Mouse (Mus musculus): Measurements from ENCODE around the gene Ninj2.

DNA sequence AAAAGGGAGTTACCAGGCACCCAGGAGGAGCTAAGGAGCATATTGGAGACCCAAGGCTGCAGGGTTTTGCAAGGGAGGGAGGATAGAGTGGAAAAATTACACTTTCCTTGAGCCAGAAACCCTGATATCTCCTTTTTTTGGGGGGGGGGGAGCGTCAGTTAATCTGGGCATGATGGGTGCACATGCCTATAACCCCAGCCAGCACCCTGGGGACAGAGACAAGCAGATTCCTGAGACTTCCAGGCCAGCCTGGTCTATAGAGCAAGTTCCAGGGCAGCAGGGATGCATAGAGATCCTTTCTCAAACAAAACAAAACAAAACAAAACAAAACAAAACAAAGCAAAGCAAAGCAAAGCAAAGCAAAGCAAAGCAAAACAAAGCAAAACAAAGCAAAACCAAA is 21.1 kb downstream of the Ninj2 start:
- no peak for TF ChIP-seq CTCF (IDR thresholded peaks at IDR 0.05; ENCODE audit: control insufficient read depth, insufficient read depth, insufficient read length)
- TF ChIP-seq MAX (IDR thresholded peaks at IDR 0.05), result no peak
